Comparison of ENCODE assay signal across 1 mouse cellular context in genomic region chr2:140100551-140101474, GRCm38 (mm10).
TF ChIP-seq lines count a peak whose summit lies in the region.

No protein-coding gene starts in this region.

TF ChIP-seq in CH12.LX, 34 proteins besides CTCF, POLR2A, EP300 and RAD21 (continued from another document):
- TF ChIP-seq MAFK (IDR thresholded peaks at IDR 0.05; ENCODE audit: insufficient replicate concordance, low read length) (0 out of 2 replicates have a peak, but pooled peaks have one; percentile 63), GABPA (IDR thresholded peaks at IDR 0.05; ENCODE audit: insufficient replicate concordance, low read depth, low read length) (no peak), IRF4 (IDR thresholded peaks at IDR 0.05; ENCODE audit: low read depth, low read length) (peak; percentile 85), BHLHE40 (IDR thresholded peaks at IDR 0.05; ENCODE audit: low read depth, low read length) (peak; percentile 53), ELF1 (IDR thresholded peaks at IDR 0.05; ENCODE audit: low read depth, low read length) (peak; percentile 31; the same call in 1 of the 2 replicates), UBTF (IDR thresholded peaks at IDR 0.05; ENCODE audit: low read depth, low read length) (no peak), CHD1 (IDR thresholded peaks at IDR 0.05; ENCODE audit: low read depth, low read length) (peak; percentile 77; the same call in 1 of the 2 replicates), NRF1 (IDR thresholded peaks at IDR 0.05; ENCODE audit: low read depth, low read length) (no peak)
